Mouse (Mus musculus): ENCODE results near the gene Tex19.2. TPM values are rescaled to one million over a fixed set of nuclear protein-coding genes. Genes with fewer than 3 reads are reported as not detected.
A peak's percentile ranks its signal among the peaks of the same experiment; 100 is the strongest.

Gene Tex19.2
- total RNA-seq (2014; fragmentation: Nextera tagmentation) (6.8 and 7.4 TPM in 2 replicates), total RNA-seq (2017) (8.0 and 10.8 TPM in 2 replicates), polyA plus RNA-seq (2012) (13.2 and 17.1 TPM in 2 replicates)

DNA sequence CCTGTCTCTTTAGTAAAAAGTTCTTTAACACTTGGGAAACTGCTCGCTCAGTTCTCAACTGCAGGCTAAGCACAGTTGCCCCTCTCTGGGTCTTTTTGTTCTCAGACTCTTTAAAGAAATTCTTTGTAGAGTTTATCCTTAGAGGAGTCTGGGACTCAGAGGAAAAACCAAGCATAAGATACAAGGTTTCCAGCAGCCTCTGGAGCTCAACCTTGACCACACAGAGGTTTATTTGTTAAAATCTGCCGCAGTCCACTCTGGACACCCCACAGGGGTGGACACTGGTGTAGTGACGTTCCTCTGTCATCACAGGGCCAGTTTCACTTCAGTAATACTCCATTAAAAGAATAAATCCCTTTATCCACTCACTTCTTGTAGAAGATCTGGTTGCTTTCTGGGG, at the start of gene Tex19.2:
Gene Tex19.2 (minus strand): TSS at position 101 of the 400 bp plus-strand sequence.
- peaks cover 49% of the 10 kb centered on the region for H3K4me1 ChIP-seq (ENCODE audit: insufficient read depth, low read depth, low read length)
- 0 out of 2 replicates have a peak, but pooled peaks cover 4% of the 10 kb centered on the region for H3K27me3 ChIP-seq (ENCODE audit: insufficient read depth, low read length)
- peaks cover 29% of the 10 kb centered on the region for H3K36me3 ChIP-seq (replicated peaks)
- peak within 1 kb of the TSS; percentile 73 for H3K4me3 ChIP-seq (ENCODE audit: low read depth, low read length)
- no peaks in the 10 kb centered on the region for H3K9me3 ChIP-seq (replicated peaks)
- DNase-seq (ENCODE audit: low spot score) = no peak
- no peak for ATAC-seq (ENCODE audit: extremely low read depth, insufficient number of reproducible peaks, low FRiP score, poor library complexity, severe bottlenecking)
- TF ChIP-seq CTCF (IDR thresholded peaks at IDR 0.05; ENCODE audit: low read depth, low read length) (no peak), TAL1 (conservative IDR thresholded peaks at IDR 0.05; ENCODE audit: low read depth, low read length) (no peak), GATA1 (IDR thresholded peaks at IDR 0.05; ENCODE audit: borderline replicate concordance, low read length) (no peak), POLR2AphosphoS5 (IDR thresholded peaks at IDR 0.05; ENCODE audit: insufficient replicate concordance, low read depth, low read length) (no peak), GATA2 (IDR thresholded peaks at IDR 0.05; ENCODE audit: borderline replicate concordance, low read depth, low read length) (no peak)

DNA sequence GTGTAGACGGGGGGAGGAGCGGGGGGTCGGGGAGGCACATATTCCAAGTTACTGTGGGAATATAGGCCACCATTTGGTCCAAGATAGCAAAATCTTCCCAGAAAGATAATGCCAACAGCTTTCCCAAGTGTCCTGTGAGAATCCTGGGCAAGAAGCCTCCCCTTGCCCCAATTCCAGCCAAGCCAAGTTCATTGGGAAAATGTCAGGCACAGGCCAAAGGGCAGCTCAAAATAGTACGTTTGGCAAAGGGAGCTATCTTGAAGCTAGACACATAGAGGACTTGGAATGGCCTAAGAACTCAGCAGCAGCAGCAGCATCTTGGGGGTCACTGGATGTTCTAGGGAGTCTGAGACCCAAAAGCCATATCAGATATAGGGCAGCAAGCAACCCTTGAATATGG, 45.3 kb upstream of the Tex19.2 start:
- Histone ChIP-seq H3K36me3 (replicated peaks) (no peaks in the 10 kb centered on the region), H3K4me3 (ENCODE audit: low read depth, low read length) (no peak overlapping the region), H3K4me1 (ENCODE audit: insufficient read depth, low read depth, low read length) (0 out of 2 replicates have a peak, but pooled peaks cover 4% of the 10 kb centered on the region), H3K27me3 (ENCODE audit: insufficient read depth, low read length) (peaks cover 60% of the 10 kb centered on the region), H3K9me3 (replicated peaks) (no peaks in the 10 kb centered on the region)
- ATAC-seq (ENCODE audit: extremely low read depth, insufficient number of reproducible peaks, low FRiP score, poor library complexity, severe bottlenecking) (no peak), DNase-seq (ENCODE audit: low spot score) (no peak)
- no peak for TF ChIP-seq TAL1 (conservative IDR thresholded peaks at IDR 0.05; ENCODE audit: low read depth, low read length)
- no peak for TF ChIP-seq GATA2 (IDR thresholded peaks at IDR 0.05; ENCODE audit: borderline replicate concordance, low read depth, low read length)
- no peak for TF ChIP-seq POLR2AphosphoS5 (IDR thresholded peaks at IDR 0.05; ENCODE audit: insufficient replicate concordance, low read depth, low read length)
- TF ChIP-seq CTCF (IDR thresholded peaks at IDR 0.05; ENCODE audit: low read depth, low read length) = no peak
- TF ChIP-seq GATA1 (IDR thresholded peaks at IDR 0.05; ENCODE audit: borderline replicate concordance, low read length) = no peak

DNA sequence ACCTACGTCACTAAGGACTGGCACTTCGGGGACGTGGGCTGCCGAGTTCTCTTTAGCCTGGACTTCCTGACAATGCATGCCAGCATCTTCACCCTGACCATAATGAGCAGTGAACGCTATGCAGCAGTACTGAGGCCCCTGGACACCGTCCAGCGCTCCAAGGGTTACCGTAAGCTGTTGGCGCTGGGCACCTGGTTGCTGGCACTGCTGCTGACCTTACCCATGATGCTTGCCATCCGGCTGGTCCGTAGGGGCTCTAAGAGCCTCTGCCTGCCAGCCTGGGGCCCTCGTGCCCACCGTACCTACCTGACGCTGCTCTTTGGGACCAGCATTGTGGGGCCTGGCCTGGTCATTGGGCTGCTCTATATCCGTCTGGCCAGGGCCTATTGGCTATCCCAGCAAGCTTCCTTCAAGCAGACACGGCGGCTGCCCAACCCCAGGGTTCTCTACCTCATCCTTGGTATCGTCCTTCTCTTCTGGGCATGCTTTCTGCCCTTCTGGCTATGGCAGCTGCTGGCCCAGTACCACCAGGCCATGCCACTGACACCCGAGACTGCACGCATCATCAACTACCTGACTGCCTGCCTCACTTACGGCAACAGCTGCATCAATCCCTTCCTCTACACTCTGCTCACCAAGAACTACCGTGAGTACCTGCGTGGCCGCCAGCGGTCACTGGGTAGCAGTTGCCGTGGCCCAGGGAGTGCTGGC, 42.3 kb upstream of the Tex19.2 start:
- H3K4me1 ChIP-seq (ENCODE audit: insufficient read depth, low read depth, low read length) = 0 out of 2 replicates have a peak, but pooled peaks cover 4% of the 10 kb centered on the region
- ATAC-seq (ENCODE audit: extremely low read depth, insufficient number of reproducible peaks, low FRiP score, poor library complexity, severe bottlenecking) = no peak
- no peaks in the 10 kb centered on the region for H3K36me3 ChIP-seq (replicated peaks)
- peaks cover 40% of the 10 kb centered on the region for H3K27me3 ChIP-seq (ENCODE audit: insufficient read depth, low read length)
- no peak for DNase-seq (ENCODE audit: low spot score)
- no peaks in the 10 kb centered on the region for H3K9me3 ChIP-seq (replicated peaks)
- H3K4me3 ChIP-seq (ENCODE audit: low read depth, low read length) = no peak overlapping the region
- no peak for TF ChIP-seq POLR2AphosphoS5 (IDR thresholded peaks at IDR 0.05; ENCODE audit: insufficient replicate concordance, low read depth, low read length)
- TF ChIP-seq TAL1 (conservative IDR thresholded peaks at IDR 0.05; ENCODE audit: low read depth, low read length) = no peak

- TF ChIP-seq CTCF (IDR thresholded peaks at IDR 0.05; ENCODE audit: low read depth, low read length) = no peak
- TF ChIP-seq TAL1 (conservative IDR thresholded peaks at IDR 0.05; ENCODE audit: low read depth, low read length) = no peak
- no peak for TF ChIP-seq POLR2AphosphoS5 (IDR thresholded peaks at IDR 0.05; ENCODE audit: insufficient replicate concordance, low read depth, low read length)
- no peak for TF ChIP-seq GATA2 (IDR thresholded peaks at IDR 0.05; ENCODE audit: borderline replicate concordance, low read depth, low read length)
- no peak for TF ChIP-seq GATA1 (IDR thresholded peaks at IDR 0.05; ENCODE audit: borderline replicate concordance, low read length)
- DNase-seq (ENCODE audit: low spot score) = no peak
- H3K36me3 ChIP-seq (replicated peaks) = no peaks in the 10 kb centered on the region
- H3K9me3 ChIP-seq (replicated peaks) = no peaks in the 10 kb centered on the region
- peaks cover 35% of the 10 kb centered on the region for H3K27me3 ChIP-seq (ENCODE audit: insufficient read depth, low read length)
- ATAC-seq (ENCODE audit: extremely low read depth, insufficient number of reproducible peaks, low FRiP score, poor library complexity, severe bottlenecking) = no peak
- no peak within 1 kb of the TSS for H3K4me3 ChIP-seq (ENCODE audit: low read depth, low read length)
- H3K4me1 ChIP-seq (ENCODE audit: insufficient read depth, low read depth, low read length) = 0 out of 2 replicates have a peak, but pooled peaks cover 4% of the 10 kb centered on the region
Measured at GRCm38 (mm10) chr11:121159971-121160370, 41.5 kb upstream of the Tex19.2 start, which contains the start of gene Uts2r. Gene Uts2r (plus strand): TSS chr11:121160271.

GRCm38 (mm10) chr11:121156411-121156891, 38.0 kb upstream of the Tex19.2 start:
- Histone ChIP-seq H3K36me3 (replicated peaks) (no peaks in the 10 kb centered on the region), H3K4me3 (ENCODE audit: low read depth, low read length) (no peak overlapping the region), H3K4me1 (ENCODE audit: insufficient read depth, low read depth, low read length) (0 out of 2 replicates have a peak, but pooled peaks cover 4% of the 10 kb centered on the region), H3K9me3 (replicated peaks) (no peaks in the 10 kb centered on the region), H3K27me3 (ENCODE audit: insufficient read depth, low read length) (peaks cover 18% of the 10 kb centered on the region)
- TF ChIP-seq GATA2 (IDR thresholded peaks at IDR 0.05; ENCODE audit: borderline replicate concordance, low read depth, low read length) = no peak
- TF ChIP-seq POLR2AphosphoS5 (IDR thresholded peaks at IDR 0.05; ENCODE audit: insufficient replicate concordance, low read depth, low read length) = no peak
- TF ChIP-seq GATA1 (IDR thresholded peaks at IDR 0.05; ENCODE audit: borderline replicate concordance, low read length) = no peak
- TF ChIP-seq TAL1 (conservative IDR thresholded peaks at IDR 0.05; ENCODE audit: low read depth, low read length) = no peak
- no peak for TF ChIP-seq CTCF (IDR thresholded peaks at IDR 0.05; ENCODE audit: low read depth, low read length)
- no peak for ATAC-seq (ENCODE audit: extremely low read depth, insufficient number of reproducible peaks, low FRiP score, poor library complexity, severe bottlenecking)
- DNase-seq (ENCODE audit: low spot score) = no peak

- no peaks in the 10 kb centered on the region for H3K9me3 ChIP-seq (replicated peaks)
- TF ChIP-seq CTCF (IDR thresholded peaks at IDR 0.05; ENCODE audit: low read depth, low read length) (no peak), TAL1 (conservative IDR thresholded peaks at IDR 0.05; ENCODE audit: low read depth, low read length) (no peak), GATA1 (IDR thresholded peaks at IDR 0.05; ENCODE audit: borderline replicate concordance, low read length) (no peak)
- no peak for DNase-seq (ENCODE audit: low spot score)
- H3K4me1 ChIP-seq (ENCODE audit: insufficient read depth, low read depth, low read length) = no peaks in the 10 kb centered on the region
- no peaks in the 10 kb centered on the region for H3K36me3 ChIP-seq (replicated peaks)
- H3K27me3 ChIP-seq (ENCODE audit: insufficient read depth, low read length) = peaks cover 5% of the 10 kb centered on the region
- H3K4me3 ChIP-seq (ENCODE audit: low read depth, low read length) = no peak overlapping the region
- no peak for ATAC-seq (ENCODE audit: extremely low read depth, insufficient number of reproducible peaks, low FRiP score, poor library complexity, severe bottlenecking)
Measured at GRCm38 (mm10) chr11:121154203-121154602, 35.7 kb upstream of the Tex19.2 start.
